In genomic region chrX:170009801-170010221, GRCm38 (mm10) we compare ENCODE assay signal across 8 mouse cellular contexts. TPM values are rescaled to one million over a fixed set of nuclear protein-coding genes. Genes with fewer than 3 reads are reported as not detected.
DNase-seq lines count a peak whose midpoint lies in the region; ATAC-seq and TF ChIP-seq lines count a peak whose summit lies in the region.
"Not testable (repeated sequence)": the region's sequence is repeated elsewhere in the genome, so short reads cannot be mapped to it uniquely, and the experiment has no call there.

No protein-coding gene starts in this region.

- not testable (repeated sequence) for H3K27ac ChIP-seq in CH12.LX (ENCODE audit: insufficient read depth, low read depth)
- H3K27ac ChIP-seq in forebrain, embryonic 10.5 days = peak overlapping the region; percentile 86
- peak overlapping the region; percentile 70 for H3K27ac ChIP-seq in heart, embryonic 15.5 days
- peak overlapping the region; percentile 75 for H3K27ac ChIP-seq in liver, embryonic 12.5 days
- peak overlapping the region; percentile 89 for H3K27ac ChIP-seq in stomach, embryonic 14.5 days (ENCODE audit: low read length)

- peaks cover 20 to 31% of the 10 kb centered on the region in 2 experiments for H3K36me3 ChIP-seq in CH12.LX (replicated peaks in 1 of 2; ENCODE audit: control insufficient read depth in 1 of 2, insufficient read depth in 1 of 2, low read length in 1 of 2)
- peaks cover 20% of the 10 kb centered on the region for H3K36me3 ChIP-seq in forebrain, embryonic 10.5 days (replicated peaks)
- H3K36me3 ChIP-seq in heart, embryonic 15.5 days = peaks cover 12% of the 10 kb centered on the region
- H3K36me3 ChIP-seq in liver, embryonic 12.5 days = peaks cover 19% of the 10 kb centered on the region
- H3K36me3 ChIP-seq in stomach, embryonic 14.5 days (ENCODE audit: control insufficient read depth, insufficient read depth, low read length) = not testable (repeated sequence)

- not testable (repeated sequence) for H3K4me2 ChIP-seq in CH12.LX (ENCODE audit: insufficient read depth, low read depth, poor library complexity, severe bottlenecking); heart, embryonic 15.5 days; liver, embryonic 12.5 days; stomach, embryonic 14.5 days (replicated peaks; ENCODE audit: low read depth, low read length)

- H3K9me3 ChIP-seq in CH12.LX (replicated peaks; ENCODE audit: low read length) = peaks cover 23% of the 10 kb centered on the region
- H3K9me3 ChIP-seq in forebrain, embryonic 10.5 days = peaks cover 56% of the 10 kb centered on the region
- H3K9me3 ChIP-seq in heart, embryonic 15.5 days (replicated peaks) = peaks cover 18% of the 10 kb centered on the region
- peaks cover 39% of the 10 kb centered on the region for H3K9me3 ChIP-seq in liver, embryonic 12.5 days (replicated peaks)
- peaks cover 30% of the 10 kb centered on the region for H3K9me3 ChIP-seq in stomach, embryonic 14.5 days (ENCODE audit: control insufficient read depth, low read depth, low read length)

- H3K4me3 ChIP-seq in CH12.LX (replicated peaks in 1 of 3; ENCODE audit: low read depth in 2 of 3, low read length in 2 of 3, poor library complexity in 1 of 3) = peak overlapping the region; percentile 54 to 92 (median 57)
- H3K4me3 ChIP-seq in forebrain, embryonic 10.5 days = peak overlapping the region; percentile 50
- peak overlapping the region; percentile 55 for H3K4me3 ChIP-seq in heart, embryonic 15.5 days
- H3K4me3 ChIP-seq in liver, embryonic 12.5 days = peak overlapping the region; percentile 62
- peak overlapping the region; percentile 47 for H3K4me3 ChIP-seq in stomach, embryonic 14.5 days (ENCODE audit: low read depth, low read length)

- not testable (repeated sequence) for H3K79me2 ChIP-seq in CH12.LX (replicated peaks; ENCODE audit: control insufficient read depth, extremely low read depth, insufficient read depth, poor library complexity, severe bottlenecking)

- 57% methylated on average over 25 of the region's 25 CpGs for WGBS in forebrain, embryonic 10.5 days
- 60% methylated on average over 25 of the region's 25 CpGs for WGBS in heart, embryonic 15.5 days
- WGBS in liver, embryonic 12.5 days (ENCODE audit: insufficient replicate concordance) = 55% methylated on average over 25 of the region's 25 CpGs
- WGBS in stomach, embryonic 14.5 days = 52% methylated on average over 25 of the region's 25 CpGs

- peak; percentile 96 for ATAC-seq in heart, embryonic 15.5 days (replicated peaks; ENCODE audit: insufficient number of reproducible peaks, insufficient read depth, low FRiP score, low read depth)
- peak; percentile 96 for ATAC-seq in liver, embryonic 12.5 days
- ATAC-seq in stomach, embryonic 14.5 days (ENCODE audit: insufficient number of reproducible peaks, insufficient read depth, low FRiP score, low read depth) = peak; percentile 96

- not testable (repeated sequence) for H3K4me1 ChIP-seq in CH12.LX (ENCODE audit: control insufficient read depth in 1 of 2, insufficient read depth in 2 of 2); heart, embryonic 15.5 days (replicated peaks); liver, embryonic 12.5 days; stomach, embryonic 14.5 days (ENCODE audit: control insufficient read depth, insufficient read depth, low read length)
- peaks cover 31% of the 10 kb centered on the region for H3K4me1 ChIP-seq in forebrain, embryonic 10.5 days

- not testable (repeated sequence) for TF ChIP-seq EP300 in CH12.LX (IDR thresholded peaks at IDR 0.05; ENCODE audit: low read length)

- not testable (repeated sequence) for TF ChIP-seq POLR2A in CH12.LX (IDR thresholded peaks at IDR 0.05; ENCODE audit: low read depth, low read length)

- H3K27me3 ChIP-seq in CH12.LX (replicated peaks); forebrain, embryonic 10.5 days (ENCODE audit: poor library complexity, severe bottlenecking); heart, embryonic 15.5 days; liver, embryonic 12.5 days (replicated peaks); stomach, embryonic 14.5 days (ENCODE audit: control insufficient read depth, insufficient read depth, low read length): not testable (repeated sequence)

- TF ChIP-seq RAD21 in CH12.LX (IDR thresholded peaks at IDR 0.05; ENCODE audit: low read depth, low read length) = not testable (repeated sequence)

- peak overlapping the region; percentile 91 for H3K9ac ChIP-seq in CH12.LX (ENCODE audit: insufficient read depth, low read depth)
- H3K9ac ChIP-seq in heart, embryonic 15.5 days = peak overlapping the region; percentile 67
- H3K9ac ChIP-seq in liver, embryonic 12.5 days = peak overlapping the region; percentile 61
- H3K9ac ChIP-seq in stomach, embryonic 14.5 days (replicated peaks; ENCODE audit: low read depth, low read length) = peak overlapping the region; percentile 97

- DNase-seq in CH12.LX (ENCODE audit: extremely low read depth) = peak; percentile 100
- peak; percentile 100 for DNase-seq in c-Kit-positive CD71-positive TER-119-negative erythroid progenitor cells, embryonic 14.5 days (ENCODE audit: low read depth)
- peak; percentile 95 for DNase-seq in forebrain, embryonic 10.5 days (ENCODE audit: extremely low spot score, low spot score)
- peak; percentile 100 for DNase-seq in kidney, postnatal 14 days
- DNase-seq in naive thymus-derived CD4-positive, alpha-beta T cell, adult 2 months (ENCODE audit: low read depth) = peak; percentile 100

- dilution Hi-C loops in CH12.LX (cut with MboI; ENCODE audit: extremely low pct_ligation_motif_present, extremely low pct_unique_long_range_greater_than_20kb, low sequenced_read_pairs) = not testable (repeated sequence)

- TF ChIP-seq CTCF in CH12.LX (conservative IDR thresholded peaks at IDR 0.05 in 1 of 2, IDR thresholded peaks at IDR 0.05 in 1 of 2; ENCODE audit: low read depth in 2 of 2, low read length in 2 of 2) = not testable (repeated sequence)

- in situ Hi-C loops in CH12.LX (cut with MboI; ENCODE audit: low pct_ligation_motif_present, low pct_unique_long_range_greater_than_20kb, low sequenced_read_pairs) = not testable (repeated sequence)

RNA-seq across cellular contexts. Expression of gene Gm21887, which starts 0.4 kb away (rescaled TPM):
- total RNA-seq in CH12.LX (2012; rRNA removed) (288 and 398 TPM in 2 replicates), CH12.LX (2014; rRNA removed) (60.4 and 62.0 TPM in 2 replicates)
- 606 and 724 TPM in 2 replicates for polyA plus RNA-seq in CH12.LX (2012; ENCODE audit: insufficient read length, low read depth)
- polyA plus RNA-seq in forebrain, embryonic 10.5 days (2016; fragmentation: Nextera tagmentation; extraction: Ambion mirVana) = 249 and 311 TPM in 2 replicates
- 122 and 155 TPM in 2 replicates for polyA plus RNA-seq in heart, embryonic 15.5 days (2015; fragmentation: Nextera tagmentation; extraction: Ambion mirVana)
- polyA plus RNA-seq in liver, embryonic 12.5 days (2016; fragmentation: Nextera tagmentation; extraction: Ambion mirVana) = 196 and 237 TPM in 2 replicates
- 236 and 294 TPM in 2 replicates for polyA plus RNA-seq in stomach, embryonic 14.5 days (2014; fragmentation: Nextera tagmentation; extraction: Ambion mirVana)
